Mouse (Mus musculus) adrenal gland, adult 8-10 months (tissue): ENCODE measurements around the gene Myo16. TPM values are rescaled to one million over a fixed set of nuclear protein-coding genes. Genes with fewer than 3 reads are reported as not detected.
A peak's percentile ranks its signal among the peaks of the same experiment; 100 is the strongest.

ENCODE experiments used
- DNase-seq: peaks from one replicate; pipeline ENCODE4 v3.0.0; 2022
- total RNA-seq, 4 experiments: library from RNA; stranded (reverse); gene quantifications; 2 replicates each; pipeline ENCODE4 v1.2.4; 2022

The Myo16 gene
- total RNA-seq, 4 experiments from 2014 or later, result 0.09 to 0.38 (median 0.19) TPM

DNA sequence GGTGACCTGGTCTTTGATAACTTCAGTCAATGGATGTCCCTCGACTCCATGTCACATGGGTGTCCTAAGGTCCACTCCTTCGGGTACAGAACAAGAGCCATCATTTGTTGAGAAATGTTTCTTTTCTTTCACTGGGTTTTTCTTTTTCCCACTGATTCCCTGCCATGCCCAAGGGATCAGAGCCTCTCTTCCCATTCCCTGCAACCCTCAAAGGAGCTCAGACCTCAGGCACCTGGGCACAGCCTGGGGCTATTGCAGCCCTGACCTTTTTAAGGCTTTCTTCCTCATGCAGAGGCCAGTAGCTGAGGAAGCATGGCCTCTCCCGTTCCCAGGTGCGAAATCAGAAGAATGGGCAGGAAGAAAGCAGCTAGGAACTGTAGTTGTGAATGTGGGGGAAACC lies 23.4 kb downstream of the Myo16 start:
- DNase-seq, result no peak

GRCm38 (mm10) chr8:10178986-10179385 lies 25.3 kb downstream of the Myo16 start:
- DNase-seq, result no peak

DNA sequence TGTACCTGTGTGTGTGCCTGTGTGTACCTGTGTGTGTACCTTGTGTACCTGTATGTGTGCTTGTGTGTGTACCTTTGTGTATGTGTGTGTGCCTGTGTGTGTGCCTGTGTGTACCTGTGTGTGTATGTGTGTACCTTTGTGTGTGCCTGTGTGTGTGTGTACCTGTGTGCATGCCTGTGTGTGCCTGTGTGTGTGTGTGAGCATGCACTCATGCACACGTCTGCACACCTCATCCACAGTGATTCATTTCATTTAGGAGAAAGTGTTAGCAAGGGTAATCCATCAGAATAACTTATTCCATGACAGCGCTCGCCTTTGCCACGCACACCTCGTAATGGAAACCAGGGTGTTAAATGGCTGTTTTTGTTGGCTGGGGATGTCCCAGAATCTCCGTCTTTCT lies 36.9 kb downstream of the Myo16 start:
- no peak for DNase-seq

GRCm38 (mm10) chr8:10198164-10198563 lies 44.5 kb downstream of the Myo16 start:
- DNase-seq, result no peak

GRCm38 (mm10) chr8:10199301-10199700 lies 45.6 kb downstream of the Myo16 start:
- no peak for DNase-seq

DNA sequence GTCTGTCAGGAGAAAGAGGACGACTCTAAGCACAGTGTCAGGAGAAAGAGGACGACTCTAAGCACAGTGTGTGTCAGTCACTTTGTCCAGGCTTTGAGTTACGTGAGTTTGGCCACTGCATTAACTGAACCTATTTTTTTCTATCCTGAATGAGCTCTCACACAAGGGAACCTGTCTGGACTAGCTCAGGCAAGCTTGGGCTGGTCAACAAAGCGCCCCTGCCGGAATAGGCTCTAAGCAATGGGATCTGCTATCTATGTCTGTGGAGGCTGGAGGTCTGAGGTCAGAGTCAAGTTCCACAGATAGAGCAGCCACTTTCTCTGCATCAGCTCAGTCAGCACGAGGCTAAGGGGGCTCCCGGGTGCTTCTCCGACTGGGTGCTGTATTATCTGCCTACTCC lies 46.3 kb downstream of the Myo16 start:
- no peak for DNase-seq

- no peak for DNase-seq
Observed at GRCm38 (mm10) chr8:10215023-10215422, 61.3 kb downstream of the Myo16 start.

- no peak for DNase-seq
Observed at GRCm38 (mm10) chr8:10219761-10220276, 66.1 kb downstream of the Myo16 start.

DNA sequence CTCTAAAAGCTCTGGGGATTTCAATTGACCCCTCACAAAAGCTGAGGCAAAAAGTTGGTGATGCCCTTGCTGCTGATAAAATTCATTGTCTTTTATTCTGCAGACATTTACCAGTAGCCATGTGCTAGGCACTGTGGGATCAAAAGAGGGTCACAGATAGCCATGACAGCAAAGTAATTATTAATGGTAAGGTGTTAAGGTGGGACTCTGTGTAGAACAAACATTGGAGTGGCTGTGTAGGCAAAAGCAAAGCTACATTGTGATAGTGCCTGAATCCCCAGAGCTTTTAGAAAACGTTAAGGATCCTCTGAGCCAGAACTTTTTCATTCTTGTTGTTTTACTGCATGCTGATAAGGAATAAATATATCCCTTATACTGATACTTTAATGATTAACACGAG lies 69.1 kb downstream of the Myo16 start:
- DNase-seq, result no peak

- DNase-seq, result no peak
Observed at GRCm38 (mm10) chr8:10223528-10224194, 70.0 kb downstream of the Myo16 start.

- no peak for DNase-seq
Observed at GRCm38 (mm10) chr8:10224305-10224971, 70.7 kb downstream of the Myo16 start.

DNA sequence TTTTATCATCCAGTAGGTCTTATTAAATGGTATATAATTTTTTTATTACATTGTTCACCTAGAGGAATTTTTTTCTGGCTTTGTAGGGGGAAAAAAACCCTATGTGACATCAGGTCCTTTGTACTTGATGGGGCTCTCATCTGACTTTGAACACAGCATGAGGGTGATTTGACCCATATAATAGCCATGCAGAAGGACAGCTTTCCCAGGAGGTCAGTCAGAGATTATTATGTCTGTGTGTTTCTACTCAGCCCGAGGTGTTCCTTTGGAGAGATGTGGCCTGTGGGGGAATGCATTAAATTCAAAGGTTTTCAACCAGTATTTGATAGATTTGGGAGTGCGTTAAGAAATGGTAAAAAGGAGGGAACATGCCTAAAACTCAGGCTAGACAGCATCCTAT lies 71.3 kb downstream of the Myo16 start:
- DNase-seq, result no peak

- peak; percentile 7 for DNase-seq
Observed at GRCm38 (mm10) chr8:10230746-10231369, 77.1 kb downstream of the Myo16 start.

DNA sequence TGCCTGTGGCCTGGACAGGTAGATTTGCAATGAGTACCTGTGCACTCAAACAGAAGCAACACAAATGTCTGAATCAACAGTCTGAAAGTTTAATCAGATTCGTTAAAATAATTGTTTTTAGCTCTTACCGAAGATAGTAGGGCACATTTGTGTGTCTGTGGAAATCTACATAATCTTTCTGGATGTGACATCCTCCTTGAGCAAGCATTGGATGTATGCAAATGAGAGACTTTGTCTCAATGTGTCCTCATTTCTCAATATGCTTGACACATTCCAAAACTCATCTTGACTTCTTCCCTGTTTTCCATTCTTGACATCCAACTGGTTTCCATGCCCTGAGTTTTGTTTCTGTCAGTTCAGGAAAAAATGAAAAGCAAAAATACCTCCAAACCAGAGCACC lies 80.8 kb downstream of the Myo16 start:
- no peak for DNase-seq

DNA sequence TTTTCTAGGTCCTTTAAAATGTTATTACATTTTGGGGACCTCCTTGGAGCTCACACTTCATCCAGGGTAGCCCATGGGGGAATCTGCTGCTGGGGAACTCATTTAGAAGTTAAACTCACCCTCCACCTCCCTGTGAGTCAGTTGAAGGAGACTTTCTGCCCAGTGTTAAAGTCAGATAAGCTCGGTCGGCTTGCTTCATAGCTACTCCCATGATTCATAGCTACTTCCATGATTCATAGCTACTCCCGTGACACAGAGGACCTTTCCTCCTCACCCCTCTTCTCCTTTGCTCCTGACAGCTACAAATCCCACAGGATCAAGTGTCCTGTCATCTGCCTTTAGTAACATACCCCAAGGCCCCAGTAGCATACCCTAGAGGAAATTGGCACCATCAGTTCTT lies 89.6 kb downstream of the Myo16 start:
- DNase-seq, result no peak

- no peak for DNase-seq
Observed at GRCm38 (mm10) chr8:10249156-10249555, 95.4 kb downstream of the Myo16 start.

DNA sequence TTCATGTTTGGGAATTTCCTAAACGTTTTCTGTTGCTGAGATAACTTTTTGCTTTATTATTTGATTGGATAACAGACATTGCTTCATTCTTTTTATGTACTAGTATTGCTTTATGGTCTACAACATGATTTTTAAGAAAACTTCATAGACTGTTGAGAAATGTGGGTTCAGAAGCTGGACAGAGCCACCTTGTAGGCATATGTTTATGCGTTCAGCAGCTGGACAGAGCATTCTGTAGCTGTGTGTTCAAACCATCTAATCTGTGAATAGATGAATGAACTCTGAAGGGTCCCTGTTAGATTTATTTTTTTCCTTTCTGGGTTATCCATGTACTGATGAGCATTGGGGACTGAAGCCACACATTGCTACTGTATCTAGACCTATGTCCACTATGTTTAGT lies 102.0 kb downstream of the Myo16 start:
- no peak for DNase-seq

- no peak for DNase-seq
Observed at GRCm38 (mm10) chr8:10256563-10256962, 102.9 kb downstream of the Myo16 start.

DNA sequence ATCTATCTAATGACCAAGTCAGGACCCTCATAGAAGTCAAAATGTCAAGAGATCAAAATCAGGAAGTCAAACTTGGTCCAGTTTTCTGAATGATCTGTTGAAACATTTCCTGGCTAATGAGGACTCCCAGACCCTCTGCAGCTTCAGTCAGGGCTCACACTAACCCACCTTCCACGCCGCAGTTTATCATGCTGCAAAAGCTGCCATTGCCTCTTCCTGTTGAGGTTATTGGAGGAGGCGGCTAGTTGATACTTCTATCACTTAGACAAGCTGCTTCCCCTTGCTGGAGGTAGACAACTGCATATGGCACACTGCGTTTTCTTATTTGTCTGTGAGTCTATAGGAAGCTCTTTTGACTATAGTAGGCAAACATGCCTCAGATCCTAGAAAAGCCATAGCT lies 116.4 kb downstream of the Myo16 start:
- DNase-seq, result no peak

- no peak for DNase-seq
Observed at GRCm38 (mm10) chr8:10292600-10292999, 138.9 kb downstream of the Myo16 start.

- no peak for DNase-seq
Observed at GRCm38 (mm10) chr8:10300797-10301196, 147.1 kb downstream of the Myo16 start.

DNA sequence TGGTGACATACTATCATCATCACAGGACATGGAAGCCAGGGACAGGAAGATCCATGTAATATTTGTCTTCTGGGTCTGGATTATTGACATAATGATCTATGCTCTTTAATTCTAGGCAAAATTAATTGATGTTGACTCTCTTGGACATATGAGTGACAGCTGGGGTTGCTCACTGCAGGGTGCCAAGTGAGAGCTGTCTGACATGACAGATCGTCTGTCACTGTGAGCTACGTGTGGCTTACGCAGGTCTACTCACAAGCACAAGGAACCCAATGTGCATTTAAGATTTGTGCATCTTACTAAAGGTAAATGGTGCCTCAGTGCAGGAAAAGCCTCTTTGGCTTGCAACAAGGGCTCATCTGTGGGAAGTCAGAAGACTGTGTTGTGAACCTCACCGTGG lies 149.3 kb downstream of the Myo16 start:
- DNase-seq, result no peak

DNA sequence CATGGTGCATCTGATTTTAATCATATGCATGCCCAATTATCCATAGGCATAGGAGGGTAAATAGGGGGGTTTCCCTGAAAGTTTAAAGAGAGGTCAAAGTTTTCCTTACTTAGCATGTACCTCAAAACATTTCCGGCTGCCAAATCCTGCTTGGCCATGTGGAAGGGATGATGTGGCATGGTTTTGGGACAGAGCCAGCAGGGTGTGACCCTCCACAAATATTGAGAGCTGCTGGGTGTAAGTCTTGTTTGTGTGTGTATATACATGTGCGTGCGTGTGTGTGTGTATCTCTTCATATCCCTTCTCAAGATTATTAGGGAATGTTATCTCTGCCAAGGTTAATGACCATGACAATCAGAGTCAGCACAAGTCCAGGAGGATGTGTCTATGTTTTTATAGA lies 150.3 kb downstream of the Myo16 start:
- no peak for DNase-seq

- DNase-seq, result no peak
Observed at GRCm38 (mm10) chr8:10304721-10305120, 151.0 kb downstream of the Myo16 start.
